Mouse (Mus musculus) left cerebral cortex, adult 9 months (tissue): ENCODE results near the gene Bms1.

Experiments
- DNase-seq, 2 experiments: peaks; one replicate each; pipeline ENCODE4 v3.0.0; 2022; ENCODE audit warnings: low spot score in 2 of 2

The Bms1 gene

GRCm38 (mm10) chr6:118366196-118366595 lies 53.1 kb downstream of the Bms1 start:
- DNase-seq, result no peak

- DNase-seq, result no peak
Observed at GRCm38 (mm10) chr6:118365781-118366180, 53.5 kb downstream of the Bms1 start.

GRCm38 (mm10) chr6:118350342-118350741 lies 68.9 kb downstream of the Bms1 start:
- no peak for DNase-seq

- DNase-seq, result no peak
Observed at GRCm38 (mm10) chr6:118348186-118348585, 71.1 kb downstream of the Bms1 start.

GRCm38 (mm10) chr6:118347291-118347690 lies 72.0 kb downstream of the Bms1 start:
- DNase-seq, result no peak

- no peak for DNase-seq
Observed at GRCm38 (mm10) chr6:118341861-118342485, 77.3 kb downstream of the Bms1 start.

GRCm38 (mm10) chr6:118337660-118338059 lies 81.6 kb downstream of the Bms1 start:
- no peak for DNase-seq

- peak in 1 of 2 experiments; percentile 18 for DNase-seq
Observed at GRCm38 (mm10) chr6:118336541-118337480, 82.5 kb downstream of the Bms1 start.

- no peak for DNase-seq
Observed at GRCm38 (mm10) chr6:118335934-118336450, 83.3 kb downstream of the Bms1 start.

GRCm38 (mm10) chr6:118333861-118334260 lies 85.4 kb downstream of the Bms1 start:
- DNase-seq, result no peak
